Mouse (Mus musculus) testis, adult 2 months (tissue): ENCODE measurements around the gene Crb1. TPM values are rescaled to one million over a fixed set of nuclear protein-coding genes. Genes with fewer than 3 reads are reported as not detected.

Source experiments
- H3K27ac ChIP-seq: fragments of 200-500 bp; 2 replicates; pipeline ENCODE4 v1.5.1; 2012; ENCODE audit warnings: low read depth, low read length; ENCODE audit not compliant: control insufficient read depth, insufficient read depth
- H3K27me3 ChIP-seq: fragments of 200-500 bp; 2 replicates; pipeline ENCODE4 v1.6.1; 2012; ENCODE audit warnings: mild to moderate bottlenecking, low read length, moderate library complexity; ENCODE audit not compliant: control insufficient read depth, insufficient read depth
- H3K36me3 ChIP-seq: fragments of 200-500 bp; 2 replicates; pipeline ENCODE4 v1.6.1; 2012; ENCODE audit warnings: mild to moderate bottlenecking, low read length; ENCODE audit not compliant: control insufficient read depth, insufficient read depth
- H3K4me1 ChIP-seq: fragments of 200-500 bp; 2 replicates; pipeline ENCODE4 v1.6.1; 2012; ENCODE audit warnings: low read length; ENCODE audit not compliant: control insufficient read depth, insufficient read depth
- H3K4me3 ChIP-seq: fragments of 200-500 bp; 2 replicates; pipeline ENCODE4 v1.5.1; 2012; ENCODE audit warnings: low read depth, mild to moderate bottlenecking, low read length, moderate library complexity, mixed read lengths; ENCODE audit not compliant: control insufficient read depth
- CTCF ChIP-seq: fragments of 200-500 bp; IDR thresholded peaks from 2 replicates; pipeline ENCODE4 v1.5.1; 2012; ENCODE audit warnings: low read depth, mild to moderate bottlenecking, inconsistent platforms, low read length, moderate library complexity; ENCODE audit not compliant: control insufficient read depth, insufficient read depth, insufficient replicate concordance
- POLR2A ChIP-seq: fragments of 200-500 bp; IDR thresholded peaks from 2 replicates; pipeline ENCODE4 v1.6.1; 2012; ENCODE audit warnings: low read depth, mild to moderate bottlenecking, inconsistent platforms, low read length, moderate library complexity; ENCODE audit not compliant: control insufficient read depth
- polyA plus RNA-seq: library from polyadenylated mRNA; depleted of rRNA; stranded (reverse); fragments of >200 nt; gene quantifications from 2 replicates; pipeline ENCODE4 v1.2.3, GENCODE M21; 2012

Crb1 gene
- polyA plus RNA-seq, 1 experiment, result 2.3 TPM

- H3K4me3 ChIP-seq, result no peak overlapping the region
These were observed 30.8 kb upstream of the Crb1 start for GRCm38 (mm10) chr1:139407701-139408100.

GRCm38 (mm10) chr1:139405766-139406165 is 28.9 kb upstream of the Crb1 start:
- TF ChIP-seq POLR2A, result no peak
- TF ChIP-seq CTCF, result no peak
- H3K4me3 ChIP-seq, result no peak overlapping the region
- H3K27ac ChIP-seq, result no peak overlapping the region

More at GRCm38 (mm10) chr1:139407701-139408100, 30.8 kb upstream of the Crb1 start:
- no peak overlapping the region for H3K27ac ChIP-seq
- H3K27me3 ChIP-seq, result no peaks in the 10 kb centered on the region
- H3K4me1 ChIP-seq, result no peaks in the 10 kb centered on the region
- TF ChIP-seq POLR2A (no peak), CTCF (no peak)
- no peaks in the 10 kb centered on the region for H3K36me3 ChIP-seq

GRCm38 (mm10) chr1:139396589-139396988 is 19.7 kb upstream of the Crb1 start:
- no peak overlapping the region for H3K4me3 ChIP-seq
- TF ChIP-seq POLR2A, result no peak
- no peak for TF ChIP-seq CTCF
- no peaks in the 10 kb centered on the region for H3K27me3 ChIP-seq
- H3K36me3 ChIP-seq, result no peaks in the 10 kb centered on the region
- no peaks in the 10 kb centered on the region for H3K4me1 ChIP-seq
- H3K27ac ChIP-seq, result no peak overlapping the region

More at GRCm38 (mm10) chr1:139405766-139406165, 28.9 kb upstream of the Crb1 start:
- Histone ChIP-seq H3K4me1 (no peaks in the 10 kb centered on the region), H3K27me3 (no peaks in the 10 kb centered on the region), H3K36me3 (no peaks in the 10 kb centered on the region)

GRCm38 (mm10) chr1:139391747-139392146 is 14.8 kb upstream of the Crb1 start:
- no peaks in the 10 kb centered on the region for H3K27me3 ChIP-seq
- no peak overlapping the region for H3K4me3 ChIP-seq
- H3K27ac ChIP-seq, result no peak overlapping the region
- TF ChIP-seq CTCF (no peak), POLR2A (no peak)
- H3K4me1 ChIP-seq, result no peaks in the 10 kb centered on the region
- H3K36me3 ChIP-seq, result no peaks in the 10 kb centered on the region

- TF ChIP-seq POLR2A (no peak), CTCF (no peak)
- no peaks in the 10 kb centered on the region; the same call in 1 of the 2 replicates for H3K4me1 ChIP-seq
These were observed 2.7 kb upstream of the Crb1 start for GRCm38 (mm10) chr1:139379621-139379984.

GRCm38 (mm10) chr1:139378861-139379620 is 2.1 kb upstream of the Crb1 start:
- TF ChIP-seq CTCF, result no peak; the same call in 1 of the 2 replicates
- peak; percentile 66; the same call in 1 of the 2 replicates for TF ChIP-seq POLR2A
- no peaks in the 10 kb centered on the region for H3K27me3 ChIP-seq
- H3K36me3 ChIP-seq, result no peaks in the 10 kb centered on the region
- no peaks in the 10 kb centered on the region; the same call in 1 of the 2 replicates for H3K4me1 ChIP-seq
- H3K4me3 ChIP-seq, result peak overlapping the region; percentile 31
- no peak overlapping the region for H3K27ac ChIP-seq

More at GRCm38 (mm10) chr1:139379621-139379984, 2.7 kb upstream of the Crb1 start:
- Histone ChIP-seq H3K27me3 (no peaks in the 10 kb centered on the region), H3K27ac (no peak overlapping the region), H3K36me3 (no peaks in the 10 kb centered on the region), H3K4me3 (peak overlapping the region; percentile 31)

GRCm38 (mm10) chr1:139375900-139376299 is 1.0 kb downstream of the Crb1 start:
- no peak for TF ChIP-seq CTCF
- TF ChIP-seq POLR2A, result no peak
- Histone ChIP-seq H3K27me3 (no peaks in the 10 kb centered on the region), H3K36me3 (no peaks in the 10 kb centered on the region), H3K4me1 (no peaks in the 10 kb centered on the region; the same call in 1 of the 2 replicates), H3K4me3 (no peak overlapping the region), H3K27ac (no peak overlapping the region)

- Histone ChIP-seq H3K4me1 (no peaks in the 10 kb centered on the region), H3K27ac (no peak overlapping the region), H3K36me3 (no peaks in the 10 kb centered on the region), H3K4me3 (no peak overlapping the region), H3K27me3 (no peaks in the 10 kb centered on the region)
- TF ChIP-seq CTCF, result no peak
- no peak for TF ChIP-seq POLR2A
These were observed 5.6 kb downstream of the Crb1 start for GRCm38 (mm10) chr1:139371341-139371740.
